Mouse (Mus musculus) kidney, embryonic 15.5 days (tissue): ENCODE measurements around the gene Zfp541. TPM values are rescaled to one million over a fixed set of nuclear protein-coding genes. Genes with fewer than 3 reads are reported as not detected.

Experiments
- ATAC-seq: fragments of 200-750 bp; cut with Nextera tagmentation; replicated peaks from 2 replicates; pipeline ENCODE4 v1.8.0; 2017; ENCODE audit warnings: moderate TSS enrichment; ENCODE audit not compliant: low FRiP score
- H3K27ac ChIP-seq: fragments of 300-500 bp; sonication (generic); 2 replicates; pipeline ENCODE4 v1.5.1; 2015; ENCODE audit warnings: mild to moderate bottlenecking, inconsistent platforms
- H3K27me3 ChIP-seq: fragments of 300-500 bp; sonication (generic); 2 replicates; pipeline ENCODE4 v1.6.1; 2015; ENCODE audit warnings: inconsistent platforms
- H3K36me3 ChIP-seq: fragments of 300-500 bp; sonication (generic); 2 replicates; pipeline ENCODE4 v1.6.1; 2015; ENCODE audit warnings: inconsistent platforms
- H3K4me1 ChIP-seq: fragments of 300-500 bp; sonication (generic); 2 replicates; pipeline ENCODE4 v1.6.1; 2015; ENCODE audit warnings: inconsistent platforms
- H3K4me2 ChIP-seq: fragments of 300-500 bp; sonication (generic); 2 replicates; pipeline ENCODE4 v1.6.1; 2015; ENCODE audit warnings: moderate library complexity, mild to moderate bottlenecking, inconsistent platforms
- H3K4me3 ChIP-seq: fragments of 300-500 bp; sonication (generic); replicated peaks from 2 replicates; pipeline ENCODE4 v1.5.1; 2015; ENCODE audit warnings: mild to moderate bottlenecking, inconsistent platforms
- H3K9ac ChIP-seq: fragments of 300-500 bp; sonication (generic); 2 replicates; pipeline ENCODE4 v1.6.1; 2015; ENCODE audit warnings: mild to moderate bottlenecking, inconsistent platforms
- H3K9me3 ChIP-seq: fragments of 300-500 bp; sonication (generic); replicated peaks from 2 replicates; pipeline ENCODE4 v1.6.1; 2016; ENCODE audit warnings: inconsistent platforms
- WGBS: fragments of 180-500 bp; shearing (Covaris S2); methylation state at CpG from one replicate; pipeline ENCODE4 v1.1.7; 2015; ENCODE audit warnings: mixed read lengths; 5-methylcytosine and 5-hydroxymethylcytosine counted together
- polyA plus RNA-seq: library from polyadenylated mRNA; unstranded; fragments of >200 nt; fragmentation: Nextera tagmentation; extraction: Ambion mirVana; gene quantifications from 2 replicates; pipeline ENCODE4 v1.2.1, GENCODE M21; 2015

Zfp541 gene
- polyA plus RNA-seq, 1 experiment from 2014 or later, result not detected

DNA sequence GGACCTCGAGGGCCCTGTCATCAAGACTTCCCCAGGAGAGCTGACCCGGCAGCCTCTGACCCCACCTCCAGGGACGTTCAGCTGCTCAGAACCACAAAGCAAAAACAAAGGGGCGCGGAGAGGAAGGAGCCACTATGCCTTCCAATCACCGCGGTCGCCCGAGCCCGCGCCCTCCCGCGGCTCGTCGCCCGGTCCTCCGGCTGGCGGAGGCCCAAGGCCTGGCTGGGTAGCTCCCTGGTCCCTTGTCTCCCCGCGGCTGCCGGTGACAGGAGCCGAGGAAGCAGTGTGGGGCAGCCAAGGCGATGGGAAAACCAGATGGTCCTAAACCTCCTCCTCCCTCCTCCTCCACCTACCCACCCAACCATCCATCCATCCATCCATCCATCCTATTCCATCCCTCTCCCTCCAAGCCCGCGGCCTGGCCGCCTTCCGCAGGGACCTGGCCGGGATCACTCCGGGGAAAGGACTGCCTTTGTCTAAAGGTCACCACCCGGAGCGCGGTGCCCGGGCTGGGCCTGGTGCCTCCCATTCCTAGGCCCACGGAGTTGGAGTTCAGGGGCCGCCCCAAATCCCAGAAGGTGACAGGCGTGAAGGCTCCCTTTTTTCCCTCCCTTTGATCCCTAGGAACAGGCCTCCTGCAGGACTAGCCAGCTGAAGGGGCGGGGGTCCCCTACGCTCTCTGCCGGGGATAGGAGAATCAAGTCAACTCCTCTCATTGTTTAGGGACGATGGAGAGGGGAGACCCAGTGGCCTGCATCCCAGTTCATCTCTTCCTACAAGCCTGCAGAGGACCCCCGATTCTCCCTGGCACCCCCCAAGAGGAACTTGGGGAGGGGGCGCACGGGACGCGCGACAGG, 14.9 kb upstream of the Zfp541 start:
- H3K36me3 ChIP-seq, result no peaks in the 10 kb centered on the region
- no peaks in the 10 kb centered on the region for H3K27me3 ChIP-seq
- peak overlapping the region; percentile 97 for H3K27ac ChIP-seq
- H3K9ac ChIP-seq, result peak overlapping the region; percentile 97
- H3K4me2 ChIP-seq, result peak overlapping the region; percentile 83
- peak; percentile 31 for ATAC-seq
- peaks cover 56% of the 10 kb centered on the region for H3K4me1 ChIP-seq
- H3K4me3 ChIP-seq, result peak overlapping the region; percentile 92
- under 1% methylated on average over 46 of the region's 46 CpGs for WGBS
- no peaks in the 10 kb centered on the region for H3K9me3 ChIP-seq

DNA sequence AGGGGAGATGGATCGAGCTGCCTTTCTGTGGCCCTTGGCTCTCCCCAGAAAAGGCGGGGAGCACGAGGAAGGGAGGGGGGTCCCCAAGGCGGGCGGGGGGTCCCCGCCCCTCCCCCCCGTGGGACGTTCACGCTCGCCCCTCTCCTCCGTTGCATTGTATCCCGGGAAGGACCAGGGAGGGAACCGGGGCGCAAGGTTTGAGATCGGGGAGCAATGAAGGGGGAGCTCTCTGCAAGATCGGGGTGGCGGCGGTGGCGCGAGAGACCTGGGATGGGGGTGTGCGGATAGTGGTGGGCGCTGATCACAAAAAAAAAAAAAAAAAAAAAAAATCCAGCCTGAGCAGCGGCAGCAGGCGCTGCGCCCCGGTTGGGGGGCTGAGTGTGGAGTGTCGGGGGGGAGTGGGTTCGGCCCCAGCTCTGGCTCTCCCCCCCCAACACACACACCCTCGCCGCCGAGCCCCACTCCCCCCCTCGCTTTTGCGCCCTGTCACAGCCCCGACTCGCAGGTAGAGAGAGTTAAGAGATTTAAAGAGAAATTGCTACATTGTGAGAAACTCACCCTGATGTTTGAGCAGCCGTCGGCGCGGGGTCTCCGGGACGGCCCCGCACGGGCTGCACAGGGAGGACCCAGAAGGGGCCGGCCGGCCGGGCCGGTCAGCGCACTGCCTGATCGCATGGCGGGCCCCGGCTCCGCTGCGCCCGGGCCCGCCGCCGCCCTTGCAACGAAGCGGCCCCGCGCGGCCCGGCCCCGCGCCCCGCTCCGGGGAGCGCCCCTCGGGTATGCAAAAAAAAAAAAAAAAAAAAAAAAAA, 14.1 kb upstream of the Zfp541 start, which contains the start of gene Bicra:
Gene Bicra, minus strand, starts transcription at position 584 of the 809 bp plus-strand sequence.
- H3K4me2 ChIP-seq, result peak within 1 kb of the TSS; percentile 83
- peak; percentile 57 for ATAC-seq
- H3K27ac ChIP-seq, result peak within 1 kb of the TSS; percentile 97
- H3K4me1 ChIP-seq, result peaks cover 61% of the 10 kb centered on the region
- no peaks in the 10 kb centered on the region for H3K27me3 ChIP-seq
- H3K9me3 ChIP-seq, result no peaks in the 10 kb centered on the region
- 1% methylated on average over 62 of the region's 69 CpGs for WGBS
- H3K4me3 ChIP-seq, result peak within 1 kb of the TSS; percentile 92
- peak within 1 kb of the TSS; percentile 97 for H3K9ac ChIP-seq
- no peaks in the 10 kb centered on the region for H3K36me3 ChIP-seq

DNA sequence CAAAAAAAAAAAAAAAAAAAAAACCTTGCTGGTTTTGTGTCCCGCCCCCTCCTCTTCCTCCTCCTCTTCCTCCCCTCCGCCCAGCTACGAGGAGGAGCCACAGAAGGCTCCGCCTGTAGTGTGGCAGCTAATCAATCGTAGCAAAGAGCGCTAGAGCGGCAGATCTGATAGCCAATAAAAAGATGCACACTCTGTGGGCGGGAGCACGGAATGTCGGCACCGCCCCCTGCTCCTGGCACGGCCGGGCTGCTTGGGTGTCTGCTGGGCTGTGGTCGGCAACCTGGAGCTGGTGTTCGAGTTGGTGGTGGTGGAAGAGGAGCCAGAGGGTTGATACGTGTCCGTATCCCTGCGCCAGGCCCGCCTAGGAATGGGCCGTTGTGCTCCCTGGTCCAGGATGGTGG, 13.4 kb upstream of the Zfp541 start:
- Histone ChIP-seq H3K4me3 (peak overlapping the region; percentile 92), H3K36me3 (no peaks in the 10 kb centered on the region), H3K4me2 (peak overlapping the region; percentile 83), H3K27ac (peak overlapping the region; percentile 97), H3K9ac (peak overlapping the region; percentile 97), H3K27me3 (no peaks in the 10 kb centered on the region), H3K9me3 (no peaks in the 10 kb centered on the region), H3K4me1 (peaks cover 62% of the 10 kb centered on the region)
- ATAC-seq, result peak; percentile 81
- WGBS, result under 1% methylated on average over 20 of the region's 20 CpGs

DNA sequence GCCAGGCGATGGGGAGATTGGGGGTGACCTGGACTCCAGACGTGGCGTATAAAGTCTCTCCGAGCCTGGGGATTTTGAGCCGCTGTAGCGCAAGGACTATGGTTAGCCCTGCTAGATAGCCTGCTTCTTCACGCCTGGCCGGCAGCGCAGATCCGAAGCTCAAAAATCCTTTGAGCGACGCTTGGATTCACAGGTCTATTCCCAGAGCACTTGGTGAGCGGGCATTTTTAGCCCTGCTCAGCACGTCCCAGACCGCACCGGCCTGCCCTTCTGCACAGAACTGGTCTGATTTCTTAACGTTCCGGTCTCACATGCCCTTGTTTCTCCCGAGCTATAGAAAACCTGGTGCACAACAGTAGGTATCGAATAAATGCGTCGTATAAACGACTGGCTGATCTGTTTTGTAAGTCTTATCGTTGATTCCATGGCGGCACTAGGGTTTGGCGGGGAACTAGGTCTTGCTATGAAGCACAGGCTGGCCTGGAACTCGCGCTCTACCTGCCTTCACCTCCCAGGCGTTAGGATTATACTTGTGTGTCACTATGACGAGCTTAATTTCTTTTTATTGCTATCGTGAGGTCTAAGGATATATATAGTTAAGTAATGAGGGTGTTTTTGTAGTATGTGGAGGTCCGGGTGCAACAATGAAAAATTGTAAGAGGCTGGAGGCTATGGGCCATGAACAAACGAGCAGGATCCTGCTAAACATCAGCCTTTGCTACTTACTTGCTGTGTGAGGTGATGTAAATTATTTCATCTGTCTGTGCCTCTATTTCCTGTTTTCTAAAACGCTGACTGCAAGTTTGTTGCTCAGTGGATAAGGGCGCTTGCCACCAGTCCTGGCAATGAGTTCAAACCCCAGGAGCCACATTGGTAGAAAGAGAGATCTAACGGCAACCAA, 12.7 kb upstream of the Zfp541 start:
- peak overlapping the region; percentile 83 for H3K4me2 ChIP-seq
- H3K36me3 ChIP-seq, result no peaks in the 10 kb centered on the region
- H3K4me3 ChIP-seq, result peak overlapping the region; percentile 92
- H3K27ac ChIP-seq, result peak overlapping the region; percentile 97
- H3K4me1 ChIP-seq, result peaks cover 57% of the 10 kb centered on the region
- peak; percentile 1 for ATAC-seq
- no peaks in the 10 kb centered on the region for H3K27me3 ChIP-seq
- no peaks in the 10 kb centered on the region for H3K9me3 ChIP-seq
- 6% methylated on average over 36 of the region's 36 CpGs for WGBS
- H3K9ac ChIP-seq, result peak overlapping the region; percentile 86

DNA sequence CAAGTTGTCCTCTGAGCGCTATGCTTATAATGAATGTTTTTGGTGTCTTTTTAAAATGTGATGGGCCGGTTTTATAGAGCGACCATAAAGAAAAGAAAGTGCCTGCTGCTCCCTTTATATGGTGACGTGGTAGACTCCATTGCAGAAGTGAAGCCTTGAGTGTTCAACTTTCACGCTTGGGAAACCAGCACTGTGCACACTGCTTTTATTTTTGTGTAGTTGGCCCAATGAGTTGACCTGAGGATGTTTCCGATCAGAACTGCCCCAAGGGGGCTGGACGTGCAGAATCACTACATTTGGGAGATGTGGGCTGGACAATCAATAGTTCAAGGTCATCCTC, 12.1 kb upstream of the Zfp541 start:
- no peak for ATAC-seq
- Histone ChIP-seq H3K4me3 (peak overlapping the region; percentile 92), H3K9ac (peak overlapping the region; percentile 86), H3K4me1 (peaks cover 51% of the 10 kb centered on the region), H3K36me3 (no peaks in the 10 kb centered on the region), H3K27me3 (no peaks in the 10 kb centered on the region), H3K9me3 (no peaks in the 10 kb centered on the region), H3K4me2 (peak overlapping the region; percentile 83), H3K27ac (0 out of 2 replicates have a peak overlapping the region, but pooled peaks have one; percentile 10)
- 74% methylated on average over 7 of the region's 7 CpGs for WGBS

DNA sequence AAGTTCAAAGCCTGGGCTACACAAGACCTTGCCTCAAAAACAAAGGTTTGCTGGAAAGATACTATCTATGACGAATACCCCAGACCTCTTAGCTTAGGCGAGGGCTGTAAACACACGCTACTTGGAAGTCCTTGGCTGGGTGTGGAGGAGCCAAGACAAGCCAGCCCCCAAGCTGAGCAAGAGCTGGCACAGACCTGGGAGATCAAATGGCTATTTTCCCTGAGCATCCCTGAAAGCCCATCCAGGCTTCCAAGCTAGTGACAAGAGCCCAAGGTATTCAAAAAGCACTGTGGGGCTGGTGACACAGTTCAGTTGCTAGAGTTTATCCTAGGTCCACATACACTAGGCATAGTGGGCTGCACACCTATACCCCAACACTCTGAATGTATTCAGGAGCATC, 11.0 kb upstream of the Zfp541 start:
- ATAC-seq, result no peak
- Histone ChIP-seq H3K4me3 (no peak overlapping the region), H3K4me1 (peaks cover 41% of the 10 kb centered on the region), H3K27ac (no peak overlapping the region), H3K4me2 (no peak overlapping the region), H3K36me3 (no peaks in the 10 kb centered on the region), H3K9ac (no peak overlapping the region), H3K27me3 (no peaks in the 10 kb centered on the region), H3K9me3 (no peaks in the 10 kb centered on the region)
- WGBS, result 88% methylated on average over 3 of the region's 3 CpGs

DNA sequence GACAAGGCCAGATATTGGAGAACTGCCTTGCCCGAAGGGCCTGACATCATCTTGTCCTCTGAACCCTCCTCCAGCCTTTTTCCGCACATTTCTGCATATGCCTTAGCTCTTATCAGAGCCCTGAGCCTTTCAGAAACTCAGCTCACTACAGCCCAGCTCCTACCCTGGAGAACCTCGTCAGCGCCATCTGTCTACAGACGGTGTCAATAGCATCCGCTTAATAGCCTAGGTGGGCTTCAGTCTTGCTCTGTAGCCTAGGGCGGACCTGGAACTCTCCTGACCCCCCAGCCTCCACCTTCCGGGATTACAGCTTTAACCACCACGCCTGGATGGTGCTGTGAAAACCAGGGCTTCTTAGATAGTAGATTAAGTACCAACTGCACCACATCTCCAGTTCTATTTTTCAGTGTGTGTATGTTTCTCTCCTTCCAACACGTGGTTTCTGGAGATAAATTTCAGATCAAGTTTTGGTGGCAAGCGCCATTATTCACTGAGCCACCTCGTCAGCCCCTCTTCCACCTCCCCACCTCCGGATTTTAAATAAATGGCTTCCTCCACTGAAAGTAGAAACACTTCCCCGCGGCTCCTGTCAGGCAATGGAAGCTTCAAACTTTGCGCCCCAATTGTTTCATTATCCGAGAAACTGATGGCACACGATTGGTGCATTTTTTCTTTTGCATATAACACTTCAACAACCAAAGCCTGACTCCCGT, 9.6 kb upstream of the Zfp541 start:
- WGBS, result 5% methylated on average over 19 of the region's 19 CpGs
- Histone ChIP-seq H3K4me2 (peak overlapping the region; percentile 88), H3K9me3 (no peaks in the 10 kb centered on the region), H3K9ac (peak overlapping the region; percentile 66), H3K4me1 (peaks cover 32% of the 10 kb centered on the region), H3K36me3 (no peaks in the 10 kb centered on the region), H3K27ac (peak overlapping the region; percentile 95), H3K27me3 (no peaks in the 10 kb centered on the region), H3K4me3 (peak overlapping the region; percentile 64)
- ATAC-seq, result peak; percentile 28; the same call in 1 of the 2 replicates

DNA sequence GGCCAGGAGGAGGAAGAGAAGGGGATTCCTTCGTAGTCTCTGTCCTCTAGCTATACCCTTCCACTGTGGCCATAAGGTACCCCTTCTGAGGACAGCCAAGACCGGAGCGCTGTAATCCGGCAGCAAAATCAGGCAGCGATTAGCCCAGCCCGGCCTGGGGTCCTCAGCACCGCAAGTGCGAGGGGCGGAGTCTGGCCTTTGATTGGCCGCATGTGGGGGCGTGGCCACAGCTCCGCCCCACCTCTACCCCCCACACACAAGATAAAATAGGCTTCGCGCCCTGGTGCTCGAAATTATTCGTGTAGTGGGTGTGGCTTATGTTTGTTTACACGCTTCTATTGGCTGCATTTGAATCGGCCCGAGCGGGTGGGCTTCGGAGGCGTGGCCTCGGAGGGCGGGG, 8.9 kb upstream of the Zfp541 start:
- peak; percentile 90 for ATAC-seq
- H3K9me3 ChIP-seq, result no peaks in the 10 kb centered on the region
- WGBS, result under 1% methylated on average over 24 of the region's 24 CpGs

DNA sequence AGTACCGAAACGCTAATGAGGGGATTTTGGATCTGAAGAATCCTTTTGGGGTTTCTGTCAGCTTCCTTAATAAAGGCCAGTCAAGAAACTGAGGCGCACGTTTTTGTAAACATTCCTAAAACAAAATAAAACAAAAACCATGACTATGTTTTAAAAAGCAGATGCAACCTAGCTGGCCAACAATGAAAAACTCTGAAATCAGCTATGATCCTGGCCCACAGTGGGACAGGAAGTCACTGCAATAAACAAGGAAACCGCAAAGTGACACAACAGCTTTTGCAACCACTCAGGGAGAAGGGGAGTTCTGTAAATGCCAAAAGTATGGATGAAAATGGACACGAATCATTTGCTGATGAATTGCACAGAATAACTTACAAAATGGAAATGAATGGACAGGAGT, 8.5 kb upstream of the Zfp541 start:
- no peak overlapping the region for H3K9ac ChIP-seq
- H3K4me1 ChIP-seq, result peaks cover 32% of the 10 kb centered on the region
- no peaks in the 10 kb centered on the region for H3K36me3 ChIP-seq
- peak overlapping the region; percentile 64 for H3K4me3 ChIP-seq
- ATAC-seq, result no peak
- 10% methylated on average over 6 of the region's 6 CpGs for WGBS
- peak overlapping the region; percentile 88 for H3K4me2 ChIP-seq
- H3K27me3 ChIP-seq, result no peaks in the 10 kb centered on the region
- H3K9me3 ChIP-seq, result no peaks in the 10 kb centered on the region
- H3K27ac ChIP-seq, result peak overlapping the region; percentile 7; the same call in 1 of the 2 replicates

More for the DNA sequence above, 8.9 kb upstream of the Zfp541 start:
- no peaks in the 10 kb centered on the region for H3K27me3 ChIP-seq
- no peaks in the 10 kb centered on the region for H3K36me3 ChIP-seq
- peak overlapping the region; percentile 64 for H3K4me3 ChIP-seq
- peak overlapping the region; percentile 95 for H3K27ac ChIP-seq
- peak overlapping the region; percentile 88 for H3K4me2 ChIP-seq
- peaks cover 32% of the 10 kb centered on the region for H3K4me1 ChIP-seq
- peak overlapping the region; percentile 66 for H3K9ac ChIP-seq

DNA sequence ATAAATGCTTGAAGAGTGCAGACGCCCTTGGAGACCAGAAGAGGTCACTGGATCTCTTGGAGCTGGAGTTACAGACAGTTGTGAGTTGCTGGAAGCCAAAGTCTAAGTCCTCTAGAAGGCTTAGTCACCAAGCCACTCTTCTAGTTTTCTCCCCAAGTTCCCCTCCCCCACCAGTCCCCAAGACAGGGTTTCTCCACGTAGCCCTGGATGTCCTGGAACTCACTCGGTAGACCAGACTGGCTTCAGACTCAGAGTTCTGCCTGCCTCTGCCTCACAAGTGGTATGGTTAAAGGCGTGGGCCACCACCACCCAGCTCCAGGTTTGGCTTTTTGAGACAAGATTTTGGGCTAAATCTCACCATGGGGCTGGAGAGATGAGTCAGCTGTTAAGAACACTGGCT, 6.6 kb upstream of the Zfp541 start:
- Histone ChIP-seq H3K36me3 (no peaks in the 10 kb centered on the region), H3K4me2 (no peak overlapping the region), H3K4me1 (peaks cover 21% of the 10 kb centered on the region), H3K27me3 (0 out of 2 replicates have a peak, but pooled peaks cover under 1% of the 10 kb centered on the region), H3K4me3 (no peak overlapping the region), H3K9ac (no peak overlapping the region), H3K27ac (no peak overlapping the region), H3K9me3 (no peaks in the 10 kb centered on the region)
- WGBS, result 65% methylated on average over 4 of the region's 4 CpGs
- no peak for ATAC-seq

DNA sequence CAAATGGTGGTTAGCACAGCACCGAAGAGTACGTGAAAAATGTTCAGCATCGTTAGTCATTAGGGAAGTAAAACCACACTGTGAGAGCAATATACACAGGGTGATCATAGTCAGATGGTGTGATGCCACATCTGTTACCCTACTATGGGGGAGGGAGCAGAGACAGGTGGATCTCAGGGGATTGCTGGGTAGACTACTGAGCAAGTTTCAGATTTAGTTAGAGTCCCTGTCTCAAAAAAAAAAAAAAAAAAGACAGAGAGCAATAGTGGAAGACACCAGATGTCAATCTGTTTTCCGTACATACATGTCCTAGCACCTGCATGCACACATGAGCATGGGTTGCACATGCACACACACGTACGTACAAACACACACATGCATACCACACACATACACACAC, 5.9 kb upstream of the Zfp541 start:
- Histone ChIP-seq H3K9me3 (no peaks in the 10 kb centered on the region), H3K36me3 (no peaks in the 10 kb centered on the region), H3K4me3 (no peak overlapping the region), H3K27ac (no peak overlapping the region), H3K4me1 (peaks cover 15% of the 10 kb centered on the region), H3K27me3 (peaks cover 8% of the 10 kb centered on the region), H3K4me2 (no peak overlapping the region), H3K9ac (no peak overlapping the region)
- no peak for ATAC-seq
- 86% methylated on average over 6 of the region's 6 CpGs for WGBS
